Mouse (Mus musculus): Measurements from ENCODE around the gene Sohlh2. TPM values are rescaled to one million over a fixed set of nuclear protein-coding genes. Genes with fewer than 3 reads are reported as not detected.
A peak's percentile ranks its signal among the peaks of the same experiment; 100 is the strongest.
"Not testable (repeated sequence)": the region's sequence is repeated elsewhere in the genome, so short reads cannot be mapped to it uniquely, and the experiment has no call there.

Sohlh2 gene
- polyA plus RNA-seq, 1 experiment from 2014 or later, result 0.09 TPM

DNA sequence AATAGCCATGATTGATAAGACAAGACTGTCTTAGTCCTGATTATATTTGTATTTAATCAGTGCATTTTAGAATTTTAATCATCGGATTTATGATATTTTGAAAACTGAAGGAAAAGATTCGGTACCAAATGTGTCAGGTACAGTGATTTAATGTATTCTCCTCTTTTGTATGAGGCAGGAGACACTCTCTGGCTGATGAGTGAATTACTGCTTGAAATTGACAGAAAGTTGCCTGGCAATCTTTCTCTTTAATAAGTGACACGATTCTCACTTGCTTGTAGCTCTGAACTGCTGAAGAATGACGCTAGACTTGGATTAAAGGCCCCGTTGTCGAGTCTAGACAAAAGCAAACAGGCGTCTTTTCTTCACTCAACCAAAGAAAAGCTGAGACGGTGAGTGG lies 13.0 kb downstream of the Sohlh2 start:
- no peak overlapping the region for H3K27ac ChIP-seq (ENCODE audit: low read length)
- no peak overlapping the region for H3K9ac ChIP-seq (ENCODE audit: low read length)
- 74% methylated on average over 8 of the region's 8 CpGs for WGBS
- H3K4me3 ChIP-seq (ENCODE audit: low read length), result no peak overlapping the region
- no peaks in the 10 kb centered on the region for H3K9me3 ChIP-seq (replicated peaks; ENCODE audit: control insufficient read depth, low read length)
- no peaks in the 10 kb centered on the region for H3K27me3 ChIP-seq (ENCODE audit: control insufficient read depth, insufficient read depth, low read length)
- no peaks in the 10 kb centered on the region for H3K4me1 ChIP-seq (ENCODE audit: control insufficient read depth, insufficient read depth, low read length)
- ATAC-seq (replicated peaks; ENCODE audit: extremely low read depth, insufficient read depth, low FRiP score), result no peak
- H3K36me3 ChIP-seq (ENCODE audit: control insufficient read depth, insufficient read depth), result no peaks in the 10 kb centered on the region
- no peak overlapping the region for H3K4me2 ChIP-seq (ENCODE audit: low read depth, low read length)

DNA sequence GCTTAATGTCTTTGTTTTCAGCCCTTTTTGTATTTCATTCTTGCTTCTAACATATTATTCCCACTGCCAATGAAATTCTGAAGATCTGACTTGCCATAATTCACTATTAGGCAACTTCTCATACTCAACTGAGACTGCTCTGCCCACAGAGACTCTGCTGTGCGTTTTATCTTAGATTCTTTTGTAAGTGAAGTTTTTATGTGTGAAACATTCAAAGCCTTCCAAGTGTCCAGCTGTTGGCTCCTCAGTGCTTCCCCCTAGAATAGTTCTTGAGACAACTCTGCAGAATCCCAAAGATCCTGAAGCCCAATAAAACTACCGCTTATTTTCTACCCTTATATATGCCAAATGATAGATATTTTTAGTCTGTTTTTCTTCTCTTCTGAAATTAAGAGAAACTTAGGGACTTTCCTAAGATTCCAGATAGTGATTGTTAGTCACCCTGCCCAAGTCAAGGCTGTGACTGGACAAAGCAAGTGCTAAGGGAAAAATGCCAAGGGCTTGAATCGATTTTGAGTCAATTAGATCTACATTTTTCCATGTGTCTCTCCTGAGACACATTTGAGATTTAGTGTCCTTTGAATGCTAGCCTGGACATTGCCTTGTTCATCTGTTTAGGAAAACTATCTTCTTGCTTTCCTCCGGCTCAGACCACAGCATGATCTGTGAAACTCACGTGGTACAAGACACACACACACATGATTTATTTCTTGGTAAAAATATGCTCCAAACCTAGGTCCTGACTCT lies 13.9 kb downstream of the Sohlh2 start:
- ATAC-seq (replicated peaks; ENCODE audit: extremely low read depth, insufficient read depth, low FRiP score), result no peak
- no peak overlapping the region for H3K27ac ChIP-seq (ENCODE audit: low read length)
- no peak overlapping the region for H3K9ac ChIP-seq (ENCODE audit: low read length)
- 74% methylated on average over 5 of the region's 5 CpGs for WGBS
- no peak overlapping the region for H3K4me2 ChIP-seq (ENCODE audit: low read depth, low read length)
- no peak overlapping the region for H3K4me3 ChIP-seq (ENCODE audit: low read length)
- H3K4me1 ChIP-seq (ENCODE audit: control insufficient read depth, insufficient read depth, low read length), result no peaks in the 10 kb centered on the region
- H3K27me3 ChIP-seq (ENCODE audit: control insufficient read depth, insufficient read depth, low read length), result no peaks in the 10 kb centered on the region
- no peaks in the 10 kb centered on the region for H3K36me3 ChIP-seq (ENCODE audit: control insufficient read depth, insufficient read depth)
- no peaks in the 10 kb centered on the region for H3K9me3 ChIP-seq (replicated peaks; ENCODE audit: control insufficient read depth, low read length)

DNA sequence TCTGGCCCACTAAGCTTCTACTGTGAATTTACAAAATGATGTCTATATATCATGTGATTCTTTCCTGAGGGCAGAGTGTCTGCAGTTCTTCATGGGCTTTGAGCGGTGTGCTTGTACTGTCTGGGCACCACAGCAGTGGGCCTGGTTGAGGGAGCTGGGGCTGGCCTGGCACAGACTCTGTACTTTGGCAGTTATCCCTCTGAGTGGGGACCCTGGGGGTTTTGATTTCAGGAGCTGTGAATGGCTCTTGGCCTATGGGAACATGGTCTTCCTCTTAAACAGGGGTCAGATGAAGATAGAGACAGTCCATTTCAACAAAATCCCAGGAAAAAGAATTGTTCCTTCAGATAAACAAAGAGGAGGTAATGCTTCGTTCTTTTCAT lies 14.5 kb downstream of the Sohlh2 start:
- no peak for ATAC-seq (replicated peaks; ENCODE audit: extremely low read depth, insufficient read depth, low FRiP score)
- no peaks in the 10 kb centered on the region for H3K36me3 ChIP-seq (ENCODE audit: control insufficient read depth, insufficient read depth)
- H3K4me3 ChIP-seq (ENCODE audit: low read length), result no peak overlapping the region
- no peaks in the 10 kb centered on the region for H3K9me3 ChIP-seq (replicated peaks; ENCODE audit: control insufficient read depth, low read length)
- 86% methylated on average over 2 of the region's 2 CpGs for WGBS
- H3K9ac ChIP-seq (ENCODE audit: low read length), result no peak overlapping the region
- no peak overlapping the region for H3K27ac ChIP-seq (ENCODE audit: low read length)
- no peaks in the 10 kb centered on the region for H3K4me1 ChIP-seq (ENCODE audit: control insufficient read depth, insufficient read depth, low read length)
- no peak overlapping the region for H3K4me2 ChIP-seq (ENCODE audit: low read depth, low read length)
- no peaks in the 10 kb centered on the region for H3K27me3 ChIP-seq (ENCODE audit: control insufficient read depth, insufficient read depth, low read length)

DNA sequence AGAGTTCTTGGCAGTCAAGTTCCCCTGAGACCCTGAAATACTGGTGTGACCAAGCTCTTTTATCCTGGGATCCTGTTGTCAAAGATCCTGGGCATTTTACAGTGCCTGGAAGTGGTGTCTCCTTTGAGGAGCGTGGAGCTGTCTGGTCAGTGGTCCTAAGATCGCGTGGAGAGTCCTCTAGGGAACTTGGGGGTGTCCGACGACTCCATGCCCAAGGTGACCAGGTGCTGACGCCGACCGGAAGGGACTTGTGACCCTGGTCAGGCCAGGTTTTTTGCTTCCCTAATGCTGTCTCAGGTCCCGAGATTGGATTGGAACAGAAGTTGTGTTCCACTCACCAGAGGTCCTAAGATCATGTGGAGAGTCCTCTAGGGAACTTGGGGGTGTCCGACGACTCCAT lies 21.8 kb downstream of the Sohlh2 start:
- H3K9ac ChIP-seq (ENCODE audit: low read length); H3K9me3 ChIP-seq (replicated peaks; ENCODE audit: control insufficient read depth, low read length); H3K4me1 ChIP-seq (ENCODE audit: control insufficient read depth, insufficient read depth, low read length); H3K4me3 ChIP-seq (ENCODE audit: low read length); H3K27me3 ChIP-seq (ENCODE audit: control insufficient read depth, insufficient read depth, low read length); H3K4me2 ChIP-seq (ENCODE audit: low read depth, low read length); H3K36me3 ChIP-seq (ENCODE audit: control insufficient read depth, insufficient read depth); H3K27ac ChIP-seq (ENCODE audit: low read length); ATAC-seq (replicated peaks; ENCODE audit: extremely low read depth, insufficient read depth, low FRiP score): not testable (repeated sequence)
- WGBS, result 86% methylated on average over 11 of the region's 11 CpGs

DNA sequence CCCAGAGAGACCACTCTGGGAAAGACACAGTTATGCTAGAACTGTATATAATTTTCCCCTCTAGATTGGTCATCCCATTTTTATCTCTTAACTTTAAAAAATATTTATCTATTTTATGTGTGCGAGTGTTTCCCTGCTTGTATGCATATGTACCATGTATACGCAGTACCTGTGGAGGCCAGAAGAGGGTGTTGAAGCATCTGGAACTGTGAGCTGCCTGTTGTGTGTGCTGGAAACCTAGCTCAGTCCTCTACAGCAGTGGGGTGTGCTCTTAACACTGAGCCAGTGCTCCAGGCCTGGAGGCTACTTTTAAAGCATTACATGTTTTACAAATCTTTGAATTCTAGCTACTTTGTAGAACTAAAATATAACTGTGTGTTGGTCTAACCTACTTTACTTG lies 24.6 kb downstream of the Sohlh2 start:
- Histone ChIP-seq H3K4me1 (ENCODE audit: control insufficient read depth, insufficient read depth, low read length) (no peaks in the 10 kb centered on the region), H3K27ac (ENCODE audit: low read length) (no peak overlapping the region), H3K9me3 (replicated peaks; ENCODE audit: control insufficient read depth, low read length) (no peaks in the 10 kb centered on the region), H3K27me3 (ENCODE audit: control insufficient read depth, insufficient read depth, low read length) (no peaks in the 10 kb centered on the region), H3K4me3 (ENCODE audit: low read length) (no peak overlapping the region), H3K9ac (ENCODE audit: low read length) (no peak overlapping the region), H3K36me3 (ENCODE audit: control insufficient read depth, insufficient read depth) (no peaks in the 10 kb centered on the region), H3K4me2 (ENCODE audit: low read depth, low read length) (no peak overlapping the region)
- WGBS, result 91% methylated on average over 2 of the region's 2 CpGs
- no peak for ATAC-seq (replicated peaks; ENCODE audit: extremely low read depth, insufficient read depth, low FRiP score)

DNA sequence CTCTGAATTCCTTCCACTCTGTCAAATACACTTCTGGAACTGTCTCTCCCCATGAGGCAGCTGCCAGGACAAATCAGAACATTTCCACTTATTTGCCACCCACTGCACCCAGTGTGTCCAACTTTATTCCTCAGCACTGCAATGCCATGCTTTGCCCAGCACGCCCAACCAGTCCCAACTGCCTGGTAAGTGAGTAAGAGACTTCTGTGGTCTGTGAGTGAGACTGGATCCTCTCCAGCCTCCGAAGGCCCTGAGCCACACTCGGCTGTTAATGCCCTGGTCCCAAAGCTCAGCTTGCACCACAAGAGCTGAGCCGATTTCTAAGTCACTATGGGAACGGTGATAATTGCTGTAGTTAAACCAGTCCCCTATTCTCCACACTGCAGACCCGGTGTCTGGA lies 25.8 kb downstream of the Sohlh2 start:
- no peak for ATAC-seq (replicated peaks; ENCODE audit: extremely low read depth, insufficient read depth, low FRiP score)
- Histone ChIP-seq H3K4me1 (ENCODE audit: control insufficient read depth, insufficient read depth, low read length) (no peaks in the 10 kb centered on the region), H3K27me3 (ENCODE audit: control insufficient read depth, insufficient read depth, low read length) (no peaks in the 10 kb centered on the region), H3K36me3 (ENCODE audit: control insufficient read depth, insufficient read depth) (no peaks in the 10 kb centered on the region), H3K9me3 (replicated peaks; ENCODE audit: control insufficient read depth, low read length) (no peaks in the 10 kb centered on the region), H3K4me2 (ENCODE audit: low read depth, low read length) (no peak overlapping the region), H3K9ac (ENCODE audit: low read length) (no peak overlapping the region), H3K4me3 (ENCODE audit: low read length) (no peak overlapping the region), H3K27ac (ENCODE audit: low read length) (no peak overlapping the region)
- WGBS, result 55% methylated on average over 6 of the region's 6 CpGs

DNA sequence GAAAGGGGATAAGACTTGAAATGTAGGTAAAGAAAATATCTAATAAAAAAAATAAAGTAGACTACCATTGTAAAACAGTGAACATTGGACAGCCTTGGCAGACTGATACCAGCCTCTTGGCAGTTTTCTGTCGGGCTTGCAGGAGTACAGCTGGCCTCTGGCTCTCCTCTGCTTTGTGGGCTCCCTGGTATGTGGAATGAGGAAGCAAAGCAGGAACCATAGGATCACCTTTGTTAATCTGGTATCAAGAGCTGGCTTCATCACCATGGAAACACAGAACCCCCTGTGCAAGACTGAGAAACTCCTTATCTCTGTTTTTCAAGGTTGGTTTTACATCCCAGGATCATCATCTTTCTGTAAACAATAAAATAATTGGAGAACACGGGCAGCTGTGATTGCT lies 30.4 kb downstream of the Sohlh2 start:
- Histone ChIP-seq H3K36me3 (ENCODE audit: control insufficient read depth, insufficient read depth) (no peaks in the 10 kb centered on the region), H3K27ac (ENCODE audit: low read length) (no peak overlapping the region), H3K9ac (ENCODE audit: low read length) (no peak overlapping the region), H3K27me3 (ENCODE audit: control insufficient read depth, insufficient read depth, low read length) (no peaks in the 10 kb centered on the region), H3K4me3 (ENCODE audit: low read length) (no peak overlapping the region), H3K4me2 (ENCODE audit: low read depth, low read length) (no peak overlapping the region), H3K9me3 (replicated peaks; ENCODE audit: control insufficient read depth, low read length) (no peaks in the 10 kb centered on the region), H3K4me1 (ENCODE audit: control insufficient read depth, insufficient read depth, low read length) (no peaks in the 10 kb centered on the region)
- WGBS, result 23% methylated on average over 2 of the region's 2 CpGs
- no peak for ATAC-seq (replicated peaks; ENCODE audit: extremely low read depth, insufficient read depth, low FRiP score)

DNA sequence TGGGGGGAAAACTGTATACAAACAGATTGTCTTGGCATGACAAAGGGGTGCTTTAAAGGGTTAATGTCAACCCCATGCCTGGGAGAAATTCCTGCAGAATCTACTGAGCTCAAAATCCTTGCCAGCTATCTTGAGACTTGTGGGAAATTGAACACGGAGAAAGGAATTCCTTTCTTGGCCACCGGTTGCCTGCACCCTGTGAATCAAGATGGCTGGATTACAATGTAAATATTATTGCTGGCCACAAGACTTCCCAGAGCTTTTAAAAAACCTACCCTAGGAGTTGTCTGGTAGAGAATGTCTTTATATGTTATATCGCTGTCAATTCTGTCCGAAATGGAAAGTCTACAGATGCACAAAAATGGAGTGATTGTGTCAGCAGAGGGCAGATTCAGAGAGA lies 32.0 kb downstream of the Sohlh2 start:
- Histone ChIP-seq H3K36me3 (ENCODE audit: control insufficient read depth, insufficient read depth) (no peaks in the 10 kb centered on the region), H3K4me1 (ENCODE audit: control insufficient read depth, insufficient read depth, low read length) (no peaks in the 10 kb centered on the region), H3K9ac (ENCODE audit: low read length) (no peak overlapping the region), H3K27me3 (ENCODE audit: control insufficient read depth, insufficient read depth, low read length) (no peaks in the 10 kb centered on the region), H3K4me2 (ENCODE audit: low read depth, low read length) (no peak overlapping the region), H3K27ac (ENCODE audit: low read length) (no peak overlapping the region; the same call in 1 of the 2 replicates), H3K4me3 (ENCODE audit: low read length) (no peak overlapping the region), H3K9me3 (replicated peaks; ENCODE audit: control insufficient read depth, low read length) (no peaks in the 10 kb centered on the region)
- WGBS, result 50% methylated on average over 4 of the region's 4 CpGs
- peak; percentile 60; the same call in 1 of the 2 replicates for ATAC-seq (replicated peaks; ENCODE audit: extremely low read depth, insufficient read depth, low FRiP score)

DNA sequence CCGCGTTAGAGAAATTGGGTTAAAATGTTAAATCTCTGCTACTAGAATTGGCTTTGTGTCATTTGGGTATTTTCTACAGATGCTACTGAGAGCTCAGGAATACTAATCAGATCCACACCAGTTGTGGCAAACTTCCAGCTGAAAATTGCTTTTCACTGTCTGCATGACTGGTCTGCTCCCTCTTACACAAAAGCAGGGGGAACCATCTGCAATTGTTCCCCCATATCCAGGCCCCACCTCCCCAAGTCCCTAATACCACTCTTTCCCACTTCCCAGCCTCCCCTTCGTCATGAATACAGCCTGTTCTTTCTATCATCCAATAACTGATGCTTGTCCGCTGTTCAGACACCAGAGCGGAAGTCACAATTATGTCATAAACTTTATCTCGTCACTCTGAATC lies 32.6 kb downstream of the Sohlh2 start:
- Histone ChIP-seq H3K4me1 (ENCODE audit: control insufficient read depth, insufficient read depth, low read length) (no peaks in the 10 kb centered on the region), H3K27me3 (ENCODE audit: control insufficient read depth, insufficient read depth, low read length) (no peaks in the 10 kb centered on the region), H3K36me3 (ENCODE audit: control insufficient read depth, insufficient read depth) (no peaks in the 10 kb centered on the region), H3K4me2 (ENCODE audit: low read depth, low read length) (no peak overlapping the region), H3K27ac (ENCODE audit: low read length) (peak overlapping the region; percentile 49; the same call in 1 of the 2 replicates), H3K9me3 (replicated peaks; ENCODE audit: control insufficient read depth, low read length) (no peaks in the 10 kb centered on the region), H3K9ac (ENCODE audit: low read length) (no peak overlapping the region), H3K4me3 (ENCODE audit: low read length) (no peak overlapping the region)
- WGBS, result 67% methylated on average over 6 of the region's 6 CpGs
- ATAC-seq (replicated peaks; ENCODE audit: extremely low read depth, insufficient read depth, low FRiP score), result no peak

Measured in heart, embryonic 16.5 days (tissue).